Mouse (Mus musculus) kidney, embryonic 16.5 days (tissue): Measurements from ENCODE around the gene 1700008O03Rik. TPM values are rescaled to one million over a fixed set of nuclear protein-coding genes. Genes with fewer than 3 reads are reported as not detected.

Source experiments
- ATAC-seq: fragments of 200-750 bp; cut with Nextera tagmentation; 2 replicates; pipeline ENCODE4 v1.8.0; 2017; ENCODE audit warnings: moderate TSS enrichment; ENCODE audit not compliant: low FRiP score, low TSS enrichment
- H3K27ac ChIP-seq: fragments of 300-500 bp; sonication (generic); 2 replicates; pipeline ENCODE4 v1.5.1; 2014; ENCODE audit warnings: low read length
- H3K27me3 ChIP-seq: fragments of 300-500 bp; sonication (generic); 2 replicates; pipeline ENCODE4 v1.6.1; 2014; ENCODE audit warnings: low read length, control low read depth, mixed read lengths; ENCODE audit not compliant: insufficient read depth
- H3K36me3 ChIP-seq: fragments of 300-500 bp; sonication (generic); 2 replicates; pipeline ENCODE4 v1.6.1; 2014; ENCODE audit warnings: low read length, control low read depth, mixed read lengths; ENCODE audit not compliant: insufficient read depth
- H3K4me1 ChIP-seq: fragments of 300-500 bp; sonication (generic); 2 replicates; pipeline ENCODE4 v1.6.1; 2014; ENCODE audit warnings: low read length, control low read depth, mixed read lengths; ENCODE audit not compliant: insufficient read depth
- H3K4me2 ChIP-seq: fragments of 300-500 bp; sonication (generic); replicated peaks from 2 replicates; pipeline ENCODE4 v1.6.1; 2014; ENCODE audit warnings: low read depth, low read length
- H3K4me3 ChIP-seq: fragments of 300-500 bp; sonication (generic); 2 replicates; pipeline ENCODE4 v1.5.1; 2014; ENCODE audit warnings: mild to moderate bottlenecking, low read length
- H3K9ac ChIP-seq: fragments of 300-500 bp; sonication (generic); replicated peaks from 2 replicates; pipeline ENCODE4 v1.6.1; 2014; ENCODE audit warnings: low read length
- H3K9me3 ChIP-seq: fragments of 300-500 bp; sonication (generic); 2 replicates; pipeline ENCODE4 v1.6.1; 2016; ENCODE audit warnings: low read length, control low read depth
- WGBS: fragments of 180-500 bp; shearing (Covaris S2); extraction: QIAGEN DNeasy Blood & Tissue Kit; methylation state at CpG from one replicate; pipeline ENCODE4 v1.1.7; 2014; 5-methylcytosine and 5-hydroxymethylcytosine counted together
- polyA plus RNA-seq: library from polyadenylated mRNA; unstranded; fragments of >200 nt; fragmentation: Nextera tagmentation; extraction: Ambion mirVana; gene quantifications from 2 replicates; pipeline ENCODE4 v1.2.1, GENCODE M21; 2015

The 1700008O03Rik gene
- polyA plus RNA-seq, 1 experiment from 2014 or later, result 1.1 TPM

- peaks cover 55% of the 10 kb centered on the region for H3K27me3 ChIP-seq
- peak overlapping the region; percentile 42 for H3K4me3 ChIP-seq
- peak overlapping the region; percentile 79 for H3K4me2 ChIP-seq
- H3K4me1 ChIP-seq, result peaks cover 5% of the 10 kb centered on the region; the same call in 1 of the 2 replicates
- H3K9me3 ChIP-seq, result no peaks in the 10 kb centered on the region
- WGBS, result 1% methylated on average over 46 of the region's 54 CpGs
- no peaks in the 10 kb centered on the region for H3K36me3 ChIP-seq
- no peak overlapping the region for H3K9ac ChIP-seq
- H3K27ac ChIP-seq, result no peak overlapping the region
- 0 out of 2 replicates have a peak, but pooled peaks have one; percentile 58 for ATAC-seq
Measured at GRCm38 (mm10) chr7:44336046-44337021, 49.3 kb downstream of the 1700008O03Rik start.

- 7% methylated on average over 14 of the region's 40 CpGs for WGBS
- H3K27ac ChIP-seq, result no peak overlapping the region
- no peak; the same call in 1 of the 2 replicates for ATAC-seq
- peaks cover 5% of the 10 kb centered on the region; the same call in 1 of the 2 replicates for H3K4me1 ChIP-seq
- peak overlapping the region; percentile 79 for H3K4me2 ChIP-seq
- no peaks in the 10 kb centered on the region for H3K9me3 ChIP-seq
- H3K9ac ChIP-seq, result no peak overlapping the region
- no peaks in the 10 kb centered on the region for H3K36me3 ChIP-seq
- peak overlapping the region; percentile 42 for H3K4me3 ChIP-seq
- H3K27me3 ChIP-seq, result peaks cover 55% of the 10 kb centered on the region
Measured at GRCm38 (mm10) chr7:44335031-44335878, 50.4 kb downstream of the 1700008O03Rik start.

- no peak for ATAC-seq
- Histone ChIP-seq H3K9me3 (no peaks in the 10 kb centered on the region), H3K9ac (no peak overlapping the region)
Measured at GRCm38 (mm10) chr7:44334139-44334538, 51.5 kb downstream of the 1700008O03Rik start.

GRCm38 (mm10) chr7:44332336-44332735 lies 53.3 kb downstream of the 1700008O03Rik start:
- Histone ChIP-seq H3K4me1 (peaks cover 5% of the 10 kb centered on the region; the same call in 1 of the 2 replicates), H3K4me3 (no peak overlapping the region), H3K9me3 (no peaks in the 10 kb centered on the region), H3K27me3 (peaks cover 35% of the 10 kb centered on the region), H3K36me3 (no peaks in the 10 kb centered on the region), H3K9ac (no peak overlapping the region), H3K27ac (no peak overlapping the region), H3K4me2 (no peak overlapping the region)
- ATAC-seq, result no peak
- WGBS, result 59% methylated on average over 3 of the region's 3 CpGs

More at GRCm38 (mm10) chr7:44334139-44334538, 51.5 kb downstream of the 1700008O03Rik start:
- Histone ChIP-seq H3K4me1 (peaks cover 5% of the 10 kb centered on the region; the same call in 1 of the 2 replicates), H3K27me3 (peaks cover 53% of the 10 kb centered on the region), H3K4me3 (no peak overlapping the region), H3K36me3 (no peaks in the 10 kb centered on the region), H3K4me2 (no peak overlapping the region), H3K27ac (no peak overlapping the region)
- WGBS, result 73% methylated on average over 14 of the region's 14 CpGs

- WGBS, result 35% methylated on average over 6 of the region's 6 CpGs
- H3K27me3 ChIP-seq, result no peaks in the 10 kb centered on the region
- H3K4me3 ChIP-seq, result no peak overlapping the region
- H3K9me3 ChIP-seq, result no peaks in the 10 kb centered on the region
- no peaks in the 10 kb centered on the region for H3K4me1 ChIP-seq
- no peak for ATAC-seq
- no peak overlapping the region for H3K27ac ChIP-seq
- H3K4me2 ChIP-seq, result no peak overlapping the region
- no peak overlapping the region for H3K9ac ChIP-seq
- no peaks in the 10 kb centered on the region for H3K36me3 ChIP-seq
Measured at GRCm38 (mm10) chr7:44326614-44327013, 59.0 kb downstream of the 1700008O03Rik start.

GRCm38 (mm10) chr7:44322290-44322689 lies 63.3 kb downstream of the 1700008O03Rik start:
- Histone ChIP-seq H3K4me1 (no peaks in the 10 kb centered on the region), H3K36me3 (no peaks in the 10 kb centered on the region), H3K27me3 (no peaks in the 10 kb centered on the region), H3K9me3 (no peaks in the 10 kb centered on the region), H3K27ac (no peak overlapping the region), H3K9ac (no peak overlapping the region), H3K4me3 (no peak overlapping the region), H3K4me2 (no peak overlapping the region)
- ATAC-seq, result no peak
- 88% methylated on average over 1 of the region's 1 CpGs for WGBS

GRCm38 (mm10) chr7:44320886-44321285 lies 64.7 kb downstream of the 1700008O03Rik start:
- Histone ChIP-seq H3K27ac (no peak overlapping the region), H3K9ac (no peak overlapping the region), H3K27me3 (no peaks in the 10 kb centered on the region), H3K4me1 (no peaks in the 10 kb centered on the region), H3K4me2 (no peak overlapping the region), H3K36me3 (no peaks in the 10 kb centered on the region), H3K4me3 (no peak overlapping the region), H3K9me3 (no peaks in the 10 kb centered on the region)
- ATAC-seq, result no peak
- 51% methylated on average over 8 of the region's 8 CpGs for WGBS

- Histone ChIP-seq H3K4me2 (no peak overlapping the region), H3K4me3 (no peak overlapping the region), H3K4me1 (no peaks in the 10 kb centered on the region), H3K27me3 (no peaks in the 10 kb centered on the region), H3K27ac (no peak overlapping the region), H3K9me3 (no peaks in the 10 kb centered on the region), H3K36me3 (no peaks in the 10 kb centered on the region), H3K9ac (no peak overlapping the region)
- no peak for ATAC-seq
- WGBS, result 40% methylated on average over 4 of the region's 4 CpGs
Measured at GRCm38 (mm10) chr7:44317913-44318312, 67.7 kb downstream of the 1700008O03Rik start.

- ATAC-seq, result no peak
- H3K4me3 ChIP-seq, result no peak overlapping the region
- peaks cover 10% of the 10 kb centered on the region; the same call in 1 of the 2 replicates for H3K27me3 ChIP-seq
- H3K27ac ChIP-seq, result no peak overlapping the region
- no peak overlapping the region for H3K4me2 ChIP-seq
- no peaks in the 10 kb centered on the region for H3K9me3 ChIP-seq
- H3K36me3 ChIP-seq, result no peaks in the 10 kb centered on the region
- H3K9ac ChIP-seq, result no peak overlapping the region
- 58% methylated on average over 16 of the region's 16 CpGs for WGBS
- peaks cover 25% of the 10 kb centered on the region for H3K4me1 ChIP-seq
Measured at GRCm38 (mm10) chr7:44312484-44312883, 73.1 kb downstream of the 1700008O03Rik start.
